Mouse (Mus musculus) erythroblast, embryonic 14.5 days (primary cell): ENCODE measurements around the gene Apob.

Source experiments
- GATA1 ChIP-seq: IDR thresholded peaks from 2 replicates; pipeline ENCODE4 v1.6.1; 2012; ENCODE audit warnings: low read length, inconsistent platforms, mixed read lengths
- TAL1 ChIP-seq: IDR thresholded peaks from 3 replicates; pipeline ENCODE4 v1.6.1; 2012; ENCODE audit warnings: low read length, inconsistent platforms, mixed read lengths

- no peak for TF ChIP-seq TAL1
- no peak for TF ChIP-seq GATA1
Measured at GRCm38 (mm10) chr12:7967221-7967620, 10.2 kb upstream of the Apob start.
